Mouse (Mus musculus) midbrain, postnatal 0 days (tissue): Measurements from ENCODE around the gene 1700017D01Rik. TPM values are rescaled to one million over a fixed set of nuclear protein-coding genes. Genes with fewer than 3 reads are reported as not detected.
"Not testable (repeated sequence)": the region's sequence is repeated elsewhere in the genome, so short reads cannot be mapped to it uniquely, and the experiment has no call there.

ENCODE experiments used
- ATAC-seq: fragments of 200-750 bp; cut with Nextera tagmentation; 2 replicates; pipeline ENCODE4 v1.8.0; 2017; ENCODE audit warnings: moderate number of reproducible peaks, mild to moderate bottlenecking, moderate TSS enrichment, moderate library complexity; ENCODE audit not compliant: low FRiP score
- DNase-seq: peaks from one replicate; pipeline ENCODE4 v3.0.0-alpha.2; 2015; ENCODE audit warnings: low spot score
- H3K27ac ChIP-seq: fragments of 300-500 bp; sonication (generic); 2 replicates; pipeline ENCODE4 v1.5.1; 2014; ENCODE audit warnings: low read depth, mild to moderate bottlenecking, low read length, mixed read lengths
- H3K27me3 ChIP-seq: fragments of 300-500 bp; sonication (generic); 2 replicates; pipeline ENCODE4 v1.6.1; 2014; ENCODE audit warnings: low read length, control low read depth, mixed read lengths; ENCODE audit not compliant: insufficient read depth
- H3K36me3 ChIP-seq: fragments of 300-500 bp; sonication (generic); 2 replicates; pipeline ENCODE4 v1.6.1; 2014; ENCODE audit warnings: low read length, control low read depth, mixed read lengths; ENCODE audit not compliant: insufficient read depth
- H3K4me1 ChIP-seq: fragments of 300-500 bp; sonication (generic); 2 replicates; pipeline ENCODE4 v1.6.1; 2014; ENCODE audit warnings: mild to moderate bottlenecking, control low read depth, antibody characterized with exemption, low read length, mixed read lengths; ENCODE audit not compliant: insufficient read depth
- H3K4me2 ChIP-seq: fragments of 300-500 bp; sonication (generic); 2 replicates; pipeline ENCODE4 v1.6.1; 2014; ENCODE audit warnings: low read depth, mild to moderate bottlenecking, low read length, mixed read lengths; ENCODE audit not compliant: poor library complexity, severe bottlenecking
- H3K4me3 ChIP-seq: fragments of 300-500 bp; sonication (generic); 2 replicates; pipeline ENCODE4 v1.5.1; 2014; ENCODE audit warnings: low read depth, mild to moderate bottlenecking, low read length, moderate library complexity
- H3K9ac ChIP-seq: fragments of 300-500 bp; sonication (generic); replicated peaks from 2 replicates; pipeline ENCODE4 v1.6.1; 2014; ENCODE audit warnings: mild to moderate bottlenecking, low read length, moderate library complexity, mixed read lengths; ENCODE audit not compliant: poor library complexity, severe bottlenecking
- H3K9me3 ChIP-seq: fragments of 300-500 bp; sonication (generic); 2 replicates; pipeline ENCODE4 v1.6.1; 2016; ENCODE audit warnings: low read length, control low read depth
- CTCF ChIP-seq: IDR thresholded peaks from 2 replicates; pipeline ENCODE4 v1.5.1; 2016; ENCODE audit warnings: antibody characterized with exemption, mild to moderate bottlenecking
- WGBS: fragments of 180-500 bp; shearing (Covaris S2); extraction: QIAGEN DNeasy Blood & Tissue Kit; methylation state at CpG from one replicate; pipeline ENCODE4 v1.1.7; 2014; 5-methylcytosine and 5-hydroxymethylcytosine counted together
- polyA plus RNA-seq: library from polyadenylated mRNA; unstranded; fragments of >200 nt; fragmentation: Nextera tagmentation; extraction: Ambion mirVana; gene quantifications from 2 replicates; pipeline ENCODE4 v1.2.1, GENCODE M21; 2015
- total RNA-seq: library from RNA; depleted of rRNA; stranded (reverse); fragments of >200 nt; gene quantifications from 2 replicates; pipeline ENCODE4 v1.2.3, GENCODE M21; 2014

The 1700017D01Rik gene
- total and polyA plus RNA-seq, 2 experiments from 2014 or later = not detected

- DNase-seq (no peak), ATAC-seq (no peak)
- Histone ChIP-seq H3K4me2 (no peak within 1 kb of the TSS), H3K27me3 (no peaks in the 10 kb centered on the region), H3K9me3 (no peaks in the 10 kb centered on the region), H3K4me1 (no peaks in the 10 kb centered on the region), H3K36me3 (no peaks in the 10 kb centered on the region), H3K9ac (no peak within 1 kb of the TSS), H3K4me3 (no peak within 1 kb of the TSS), H3K27ac (no peak within 1 kb of the TSS)
- 85% methylated on average over 4 of the region's 4 CpGs for WGBS
- no peak for TF ChIP-seq CTCF
These were observed 49.7 kb downstream of the 1700017D01Rik start, which contains the start of gene Ms4a8a for GRCm38 (mm10) chr19:11080934-11081333. Ms4a8a (minus strand) TSS chr19:11081102.

DNA sequence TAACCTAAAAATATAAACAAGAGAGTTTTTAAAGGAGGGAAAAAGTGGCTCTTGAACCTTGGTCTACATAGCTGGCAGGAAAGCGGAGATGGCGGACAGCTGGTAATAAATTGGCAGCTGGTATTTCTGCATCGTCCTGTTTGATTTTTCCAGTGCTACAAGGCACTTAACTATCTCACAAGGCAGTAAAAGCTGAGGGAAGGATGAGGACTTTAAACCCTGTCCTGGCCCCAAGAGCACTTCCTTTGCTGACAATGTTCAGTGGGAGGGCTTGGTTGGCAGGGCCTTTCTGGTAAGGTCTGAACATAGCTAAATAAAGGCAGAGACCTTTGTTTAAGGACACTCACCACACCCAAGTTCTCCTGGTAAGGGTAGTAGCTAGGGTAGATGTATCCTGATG, 60.3 kb downstream of the 1700017D01Rik start:
- DNase-seq = no peak
- Histone ChIP-seq H3K4me2 (no peak overlapping the region), H3K27ac (no peak overlapping the region), H3K4me1 (no peaks in the 10 kb centered on the region), H3K4me3 (no peak overlapping the region), H3K9ac (no peak overlapping the region), H3K36me3 (no peaks in the 10 kb centered on the region), H3K9me3 (no peaks in the 10 kb centered on the region), H3K27me3 (no peaks in the 10 kb centered on the region)
- no peak for ATAC-seq
- WGBS = 96% methylated on average over 3 of the region's 3 CpGs
- TF ChIP-seq CTCF = no peak

DNA sequence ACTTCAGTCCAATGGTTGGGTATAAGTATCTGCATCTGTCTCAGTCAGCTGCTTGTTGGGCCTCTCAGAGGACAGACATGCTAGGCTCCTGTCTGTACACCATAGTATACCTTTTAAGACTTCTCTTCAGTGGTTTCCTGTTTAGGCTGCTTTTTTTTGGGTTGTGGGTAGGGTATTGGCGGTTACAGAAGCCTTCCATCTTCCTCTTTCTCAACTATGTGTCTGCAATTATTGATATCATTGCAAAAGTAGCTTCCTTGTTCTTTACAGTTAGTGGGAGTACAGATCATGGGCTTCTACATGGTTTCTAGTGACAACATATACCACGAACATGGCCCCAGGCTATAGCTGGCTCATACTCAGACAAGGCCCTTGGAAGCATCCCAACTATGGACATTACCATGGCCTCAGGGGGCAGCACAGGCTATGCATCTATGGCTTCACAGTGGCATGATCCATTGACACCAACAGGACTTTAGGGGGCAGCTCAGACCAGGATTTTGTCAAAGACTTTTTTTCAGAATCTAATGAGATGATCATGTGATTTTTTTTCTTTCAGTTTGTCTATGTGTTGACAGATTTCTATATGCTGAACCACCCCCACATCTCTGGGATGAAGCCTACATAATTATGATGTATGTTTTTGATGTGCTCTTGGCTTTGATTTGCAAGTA, 65.3 kb downstream of the 1700017D01Rik start:
- TF ChIP-seq CTCF = no peak
- Histone ChIP-seq H3K4me1 (no peaks in the 10 kb centered on the region), H3K9ac (no peak overlapping the region), H3K27ac (no peak overlapping the region), H3K9me3 (no peaks in the 10 kb centered on the region), H3K4me3 (no peak overlapping the region), H3K27me3 (no peaks in the 10 kb centered on the region), H3K36me3 (no peaks in the 10 kb centered on the region), H3K4me2 (no peak overlapping the region)
- no peak for ATAC-seq
- no peak for DNase-seq
- WGBS = 87% methylated on average over 2 of the region's 2 CpGs

DNA sequence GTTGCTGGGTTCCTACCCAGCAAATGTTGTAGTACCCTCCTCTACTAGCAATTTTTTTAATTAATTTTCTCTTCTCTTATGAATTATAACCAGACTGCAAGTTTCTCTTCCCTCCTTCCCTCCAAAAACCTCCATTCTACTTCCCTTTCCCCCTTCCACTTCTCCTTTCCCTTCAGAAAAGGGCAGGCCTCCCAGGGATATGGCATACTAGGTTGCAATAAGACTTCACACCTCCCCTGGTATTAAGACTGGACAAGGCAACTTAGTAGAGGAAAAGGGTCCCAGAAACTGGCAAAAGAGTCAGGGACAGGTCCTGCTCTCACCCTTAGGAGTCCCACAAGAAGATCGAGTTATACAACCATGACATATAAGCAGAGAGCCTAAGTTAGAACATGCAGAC, 69.8 kb downstream of the 1700017D01Rik start:
- DNase-seq (no peak), ATAC-seq (no peak)
- 89% methylated on average over 1 of the region's 1 CpGs for WGBS
- Histone ChIP-seq H3K36me3 (no peaks in the 10 kb centered on the region), H3K4me1 (no peaks in the 10 kb centered on the region), H3K4me3 (no peak overlapping the region), H3K4me2 (no peak overlapping the region), H3K27ac (no peak overlapping the region), H3K27me3 (no peaks in the 10 kb centered on the region), H3K9me3 (no peaks in the 10 kb centered on the region), H3K9ac (no peak overlapping the region)
- TF ChIP-seq CTCF = no peak

DNA sequence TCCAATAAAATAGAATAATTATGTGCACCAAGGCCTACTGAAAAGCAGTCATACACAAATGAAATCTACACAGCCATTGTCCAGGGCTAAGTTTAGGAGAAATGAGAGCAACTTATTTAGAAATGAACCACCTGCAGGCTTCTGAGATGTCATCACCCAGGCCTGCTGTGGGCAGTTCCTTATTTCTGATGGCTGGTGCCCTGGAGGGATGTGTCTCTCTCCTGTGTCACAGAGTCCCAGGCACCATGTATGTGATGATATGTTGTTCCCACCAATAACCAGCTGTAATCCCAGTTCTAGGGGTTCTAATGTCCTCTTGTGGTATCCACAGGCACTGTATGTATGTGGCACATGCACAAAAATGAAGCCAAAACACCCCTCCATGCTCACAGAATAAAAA, 70.7 kb downstream of the 1700017D01Rik start:
- Histone ChIP-seq H3K36me3 (no peaks in the 10 kb centered on the region), H3K9me3 (no peaks in the 10 kb centered on the region), H3K9ac (no peak overlapping the region), H3K4me3 (no peak overlapping the region), H3K4me2 (no peak overlapping the region), H3K4me1 (no peaks in the 10 kb centered on the region), H3K27me3 (no peaks in the 10 kb centered on the region), H3K27ac (no peak overlapping the region)
- DNase-seq (no peak), ATAC-seq (no peak)
- TF ChIP-seq CTCF = no peak

- H3K4me1 ChIP-seq, H3K27me3 ChIP-seq, H3K4me3 ChIP-seq, H3K4me2 ChIP-seq, DNase-seq, H3K27ac ChIP-seq, H3K9me3 ChIP-seq, H3K9ac ChIP-seq, ATAC-seq, H3K36me3 ChIP-seq: not testable (repeated sequence)
- 100% methylated on average over 1 of the region's 1 CpGs for WGBS
These were observed 75.0 kb downstream of the 1700017D01Rik start for GRCm38 (mm10) chr19:11055700-11056099.
